Mouse (Mus musculus) spleen, postnatal 14 days (tissue): ENCODE measurements around the gene Flrt3.

Source experiments
- DNase-seq, 2 experiments: peaks; one replicate each; pipeline ENCODE4 v3.0.0; 2021 to 2022; ENCODE audit warnings: low spot score in 2 of 2

Gene Flrt3

GRCm38 (mm10) chr2:140621730-140622337 is 49.4 kb downstream of the Flrt3 start:
- no peak for DNase-seq

- no peak for DNase-seq
Measured at GRCm38 (mm10) chr2:140615451-140615850, 55.8 kb downstream of the Flrt3 start.
